Mouse (Mus musculus) C2C12 (cell line): ENCODE data around the gene Gm28035. TPM values are rescaled to one million over a fixed set of nuclear protein-coding genes. Genes with fewer than 3 reads are reported as not detected.
A peak's percentile ranks its signal among the peaks of the same experiment; 100 is the strongest.

Source experiments
- H3K27me3 ChIP-seq: one replicate; pipeline ENCODE4 v1.6.1; 2011; ENCODE audit not compliant: control insufficient read depth, insufficient read depth, insufficient read length
- H3K36me3 ChIP-seq: one replicate; pipeline ENCODE4 v1.6.1; 2011; ENCODE audit not compliant: control insufficient read depth, insufficient read depth
- H3K4me3 ChIP-seq: one replicate; pipeline ENCODE4 v1.5.1; 2011; ENCODE audit warnings: mild to moderate bottlenecking, control low read depth; ENCODE audit not compliant: poor library complexity, insufficient read depth, severe bottlenecking
- H3K79me2 ChIP-seq: one replicate; pipeline ENCODE4 v1.6.1; 2011; ENCODE audit not compliant: control insufficient read depth, insufficient read depth
- H3K79me3 ChIP-seq: one replicate; pipeline ENCODE4 v1.6.1; 2011; ENCODE audit warnings: low read depth, control low read depth
- H3ac ChIP-seq: one replicate; pipeline ENCODE3; 2011; ENCODE audit warnings: low read depth; ENCODE audit not compliant: control insufficient read depth, insufficient read length
- CEBPB ChIP-seq: IDR thresholded peaks from one replicate; pipeline ENCODE4 v1.6.1; 2011; ENCODE audit warnings: low read depth, mild to moderate bottlenecking, control low read depth, moderate library complexity
- CTCF ChIP-seq: IDR thresholded peaks from one replicate; pipeline ENCODE4 v1.5.1; 2011; ENCODE audit not compliant: control insufficient read depth, insufficient read depth, insufficient read length
- FOSL1 ChIP-seq: IDR thresholded peaks from one replicate; pipeline ENCODE4 v1.8.0; 2011; ENCODE audit warnings: mild to moderate bottlenecking, low read length; ENCODE audit not compliant: poor library complexity, insufficient read depth, severe bottlenecking
- MAX ChIP-seq: IDR thresholded peaks from one replicate; pipeline ENCODE4 v1.6.1; 2011; ENCODE audit warnings: mild to moderate bottlenecking, control low read depth
- MYOD1 ChIP-seq: IDR thresholded peaks from one replicate; pipeline ENCODE4 v1.6.1; 2011; ENCODE audit warnings: low read depth; ENCODE audit not compliant: control insufficient read depth, insufficient read length
- MYOG ChIP-seq: IDR thresholded peaks from one replicate; pipeline ENCODE4 v1.6.1; 2011; ENCODE audit not compliant: control insufficient read depth, insufficient read length; ENCODE audit errors: extremely low read depth
- USF1 ChIP-seq: IDR thresholded peaks from one replicate; pipeline ENCODE4 v1.6.1; 2011; ENCODE audit warnings: low read depth, mild to moderate bottlenecking, control low read depth, moderate library complexity
- polyA plus RNA-seq: library from polyadenylated mRNA; unstranded; fragments of >200 nt; fragmentation: generic; extraction: Trizol; gene quantifications from one replicate; pipeline ENCODE4 v1.2.1, GENCODE M21; 2012; ENCODE audit warnings: missing spikeins

Gm28035 gene
- polyA plus RNA-seq, 1 experiment = 0.01 TPM

DNA sequence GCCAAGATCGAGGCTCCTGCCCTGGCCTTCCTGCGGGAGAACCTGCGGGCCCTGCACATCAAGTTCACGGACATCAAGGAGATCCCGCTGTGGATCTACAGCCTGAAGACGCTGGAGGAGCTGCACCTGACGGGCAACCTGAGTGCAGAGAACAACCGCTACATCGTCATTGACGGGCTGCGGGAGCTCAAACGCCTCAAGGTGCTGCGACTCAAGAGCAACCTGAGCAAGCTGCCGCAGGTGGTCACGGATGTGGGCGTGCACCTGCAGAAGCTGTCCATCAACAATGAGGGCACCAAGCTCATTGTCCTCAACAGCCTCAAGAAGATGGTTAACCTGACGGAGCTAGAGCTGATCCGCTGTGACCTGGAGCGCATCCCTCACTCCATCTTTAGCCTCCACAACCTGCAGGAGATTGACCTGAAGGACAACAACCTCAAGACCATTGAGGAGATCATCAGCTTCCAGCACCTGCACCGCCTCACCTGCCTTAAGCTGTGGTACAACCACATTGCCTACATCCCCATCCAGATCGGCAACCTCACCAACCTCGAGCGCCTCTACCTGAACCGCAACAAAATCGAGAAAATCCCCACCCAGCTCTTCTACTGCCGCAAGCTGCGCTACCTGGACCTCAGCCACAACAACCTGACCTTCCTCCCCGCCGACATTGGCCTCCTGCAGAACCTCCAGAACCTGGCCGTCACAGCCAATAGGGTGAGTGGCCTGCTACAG is 16.4 kb downstream of the Gm28035 start:
- peaks cover 78% of the 10 kb centered on the region for H3K36me3 ChIP-seq
- no peak overlapping the region for H3K4me3 ChIP-seq

DNA sequence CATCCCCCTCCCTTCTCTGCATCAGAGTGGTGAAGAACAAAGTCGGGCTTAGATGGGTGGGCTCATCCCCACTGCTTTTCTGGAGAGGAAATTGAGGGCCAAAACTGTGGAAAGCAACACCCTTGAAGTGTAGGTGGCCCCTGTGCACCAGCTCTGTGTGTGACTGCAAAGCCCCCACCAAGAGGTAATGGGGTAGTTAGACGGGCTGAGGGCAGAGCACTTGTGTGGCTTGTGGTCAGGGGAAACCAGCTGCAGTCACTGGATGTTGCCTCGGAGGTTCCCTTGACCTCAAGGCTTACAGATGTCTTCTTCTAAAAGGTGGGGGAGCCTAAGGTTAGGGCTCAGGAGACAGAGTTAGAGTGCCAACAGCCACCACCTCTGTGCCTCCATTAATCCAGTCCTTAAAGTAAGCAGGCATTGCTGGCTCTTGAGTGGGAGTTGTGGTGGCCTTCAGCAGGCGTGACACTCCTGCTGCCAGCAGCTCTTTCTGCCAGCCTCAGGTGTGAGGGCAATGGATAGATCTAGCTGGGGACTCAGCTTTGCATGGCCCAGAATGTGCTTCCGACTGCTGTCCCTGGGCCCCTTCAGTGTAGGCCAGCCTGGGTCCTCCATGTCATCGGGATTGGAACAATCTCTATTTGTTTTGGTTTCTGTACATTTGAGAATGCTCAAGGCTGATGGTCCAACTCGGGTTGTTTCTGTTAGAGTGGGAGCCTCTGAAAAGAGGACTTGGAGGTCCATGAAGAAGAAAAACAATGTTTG is 17.5 kb downstream of the Gm28035 start:
- H3ac ChIP-seq = peak overlapping the region; percentile 8
- H3K27me3 ChIP-seq = no peaks in the 10 kb centered on the region
- TF ChIP-seq USF1 (no peak), FOSL1 (no peak), MYOD1 (no peak), CTCF (no peak), CEBPB (no peak), MYOG (no peak), MAX (no peak)
- H3K79me2 ChIP-seq = peaks cover 99% of the 10 kb centered on the region
- no peak overlapping the region for H3K4me3 ChIP-seq
- H3K79me3 ChIP-seq = peaks cover 53% of the 10 kb centered on the region
- H3K36me3 ChIP-seq = peaks cover 87% of the 10 kb centered on the region

More for the DNA sequence above, 16.4 kb downstream of the Gm28035 start:
- peaks cover 99% of the 10 kb centered on the region for H3K79me2 ChIP-seq
- TF ChIP-seq MYOG = no peak
- no peak for TF ChIP-seq FOSL1
- TF ChIP-seq CEBPB = no peak
- no peak for TF ChIP-seq USF1
- TF ChIP-seq MAX = no peak
- TF ChIP-seq MYOD1 = no peak
- TF ChIP-seq CTCF = no peak
- no peaks in the 10 kb centered on the region for H3K27me3 ChIP-seq
- H3ac ChIP-seq = no peak overlapping the region
- peaks cover 61% of the 10 kb centered on the region for H3K79me3 ChIP-seq

DNA sequence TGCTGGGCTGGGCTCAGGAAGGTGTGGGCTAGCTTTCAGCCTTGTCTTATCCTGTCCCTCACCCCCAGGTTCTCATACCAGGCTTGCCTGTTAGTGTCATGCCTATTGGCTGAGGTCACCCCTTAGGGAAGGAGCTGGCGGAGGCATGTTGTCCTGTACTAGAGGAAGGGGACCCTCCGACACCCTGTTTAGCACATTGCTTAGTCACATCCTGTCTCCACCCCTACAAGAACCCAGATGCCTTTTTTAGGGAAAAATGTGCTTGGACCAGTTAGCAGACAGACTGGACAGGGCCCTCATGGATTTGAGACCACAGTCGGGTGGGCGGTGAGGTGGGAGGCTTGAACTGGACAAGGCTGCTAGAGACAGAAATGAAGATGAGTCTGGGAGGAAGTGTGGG is 18.2 kb downstream of the Gm28035 start:
- peak overlapping the region; percentile 45 for H3ac ChIP-seq
- peaks cover 99% of the 10 kb centered on the region for H3K79me2 ChIP-seq
- peaks cover 49% of the 10 kb centered on the region for H3K79me3 ChIP-seq
- H3K27me3 ChIP-seq = no peaks in the 10 kb centered on the region
- H3K4me3 ChIP-seq = no peak overlapping the region
- peaks cover 90% of the 10 kb centered on the region for H3K36me3 ChIP-seq
- no peak for TF ChIP-seq CEBPB
- TF ChIP-seq MAX = peak; percentile 57
- no peak for TF ChIP-seq MYOD1

DNA sequence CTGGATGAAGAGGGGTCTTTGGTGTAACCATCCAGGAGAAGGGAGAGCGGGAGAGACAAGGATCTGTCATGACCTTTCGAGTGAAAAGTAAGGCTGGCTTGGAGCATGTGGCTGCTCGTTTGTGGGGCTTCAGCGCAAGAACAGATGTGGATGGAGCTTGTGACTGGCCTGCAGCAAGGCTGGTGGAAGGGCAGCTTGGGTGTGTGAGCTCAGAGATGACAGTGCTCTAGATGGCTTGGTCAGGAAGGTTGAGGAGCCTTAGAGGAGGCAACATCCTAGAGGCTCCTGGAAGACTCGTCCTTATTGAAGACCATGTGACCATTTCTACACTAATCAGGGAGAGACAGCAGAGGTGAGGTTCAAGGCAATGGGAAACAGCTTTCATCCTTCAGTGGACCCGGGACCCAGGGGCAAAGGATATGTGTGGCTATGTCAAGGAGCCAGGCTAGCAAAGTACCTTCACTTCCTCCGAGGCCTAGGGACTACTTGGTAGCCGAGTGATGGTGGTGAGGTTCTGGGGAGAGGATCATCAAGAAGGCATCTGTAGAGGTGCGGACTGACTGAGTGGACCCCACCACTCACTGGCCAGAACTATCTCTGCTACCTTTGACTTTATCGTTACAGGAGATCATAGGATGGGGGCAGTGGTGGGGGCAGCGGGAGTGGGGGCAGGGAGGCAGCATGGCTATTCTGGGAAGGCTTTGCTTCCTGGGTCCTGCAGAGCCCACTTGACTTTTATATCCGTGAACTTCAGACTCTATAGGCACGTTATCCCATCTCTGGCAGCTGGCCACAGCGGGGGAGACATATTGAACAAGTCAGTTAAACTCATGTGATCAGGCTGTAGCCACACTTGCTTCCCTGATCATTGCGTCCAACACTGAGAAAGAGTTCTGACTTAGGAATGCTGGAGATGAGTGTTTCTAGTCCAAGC is 19.0 kb downstream of the Gm28035 start:
- H3K4me3 ChIP-seq = peak overlapping the region; percentile 31
- TF ChIP-seq USF1 = peak; percentile 73
- TF ChIP-seq MYOD1 = no peak
- no peak for TF ChIP-seq FOSL1
- no peak for TF ChIP-seq CTCF
- TF ChIP-seq CEBPB = no peak
- no peak for TF ChIP-seq MYOG
- TF ChIP-seq MAX = no peak
- H3K79me3 ChIP-seq = peaks cover 46% of the 10 kb centered on the region
- H3K79me2 ChIP-seq = peaks cover 91% of the 10 kb centered on the region
- no peaks in the 10 kb centered on the region for H3K27me3 ChIP-seq
- H3ac ChIP-seq = peak overlapping the region; percentile 45
- peaks cover 91% of the 10 kb centered on the region for H3K36me3 ChIP-seq

DNA sequence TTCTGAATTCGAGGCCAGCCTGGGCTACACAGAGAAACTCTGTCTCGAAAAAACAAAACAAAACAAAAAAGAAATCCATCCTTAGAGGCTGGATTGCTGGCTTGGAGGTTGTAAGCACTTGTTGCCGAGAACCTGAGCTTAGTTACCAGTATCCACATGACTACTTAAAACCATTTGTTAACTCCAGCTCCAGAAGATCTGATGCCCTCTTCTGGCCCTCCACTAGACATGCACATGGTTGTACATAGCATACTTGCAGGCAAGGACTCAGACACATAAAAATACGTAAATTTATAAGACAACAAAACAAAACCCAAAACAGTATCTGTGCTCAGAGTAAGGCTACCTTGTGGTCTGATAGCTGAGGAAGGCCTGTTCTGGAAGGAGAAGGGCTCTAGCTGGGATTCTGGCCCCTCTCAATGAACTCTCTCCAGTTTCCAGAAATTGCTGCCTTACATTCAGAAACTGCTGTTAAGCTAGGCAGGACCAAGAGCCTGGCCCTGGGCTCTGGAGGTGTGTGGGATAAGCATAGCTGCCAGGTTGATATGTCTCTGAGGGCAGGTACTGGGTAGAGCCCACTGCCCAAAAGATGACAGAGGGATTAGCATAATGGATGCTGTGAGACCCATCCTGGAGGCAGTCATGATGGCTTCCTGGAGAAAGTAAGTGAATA is 20.8 kb downstream of the Gm28035 start:
- H3K27me3 ChIP-seq = no peaks in the 10 kb centered on the region
- H3K4me3 ChIP-seq = no peak overlapping the region
- TF ChIP-seq USF1 = no peak
- no peak for TF ChIP-seq MYOD1
- TF ChIP-seq MAX = no peak
- TF ChIP-seq FOSL1 = no peak
- no peak for TF ChIP-seq CEBPB
- TF ChIP-seq CTCF = no peak
- no peak for TF ChIP-seq MYOG
- H3ac ChIP-seq = no peak overlapping the region
- peaks cover 74% of the 10 kb centered on the region for H3K79me2 ChIP-seq
- peaks cover 82% of the 10 kb centered on the region for H3K36me3 ChIP-seq
- H3K79me3 ChIP-seq = peaks cover 41% of the 10 kb centered on the region
